Mouse (Mus musculus): Measurements from ENCODE around the gene Arhgef25. TPM values are rescaled to one million over a fixed set of nuclear protein-coding genes. Genes with fewer than 3 reads are reported as not detected.
"Not testable (repeated sequence)": the region's sequence is repeated elsewhere in the genome, so short reads cannot be mapped to it uniquely, and the experiment has no call there.

Arhgef25 gene
- polyA plus RNA-seq, 1 experiment from 2014 or later = 30.3 TPM

DNA sequence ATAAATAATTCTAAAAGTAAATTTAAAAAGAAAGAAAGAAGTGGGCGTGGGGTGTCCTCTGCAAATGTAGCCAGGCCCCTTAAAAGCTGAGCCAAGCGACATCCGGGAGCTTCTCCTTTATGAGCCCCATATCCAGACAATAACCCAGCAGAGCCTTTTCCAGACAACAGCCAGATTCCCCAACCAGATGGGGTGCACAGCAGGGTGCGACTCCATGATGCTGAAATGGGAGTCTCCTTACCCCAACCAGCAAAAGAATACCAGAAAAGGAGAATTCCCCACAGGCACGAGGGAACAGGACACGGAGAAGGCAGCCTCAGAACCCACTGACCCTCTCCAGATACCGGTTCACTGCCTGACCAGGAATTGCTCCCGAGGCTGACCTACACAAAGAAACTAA lies 46.7 kb downstream of the Arhgef25 start:
- Histone ChIP-seq H3K27ac (replicated peaks) (no peak overlapping the region), H3K9ac (no peak overlapping the region), H3K36me3 (no peaks in the 10 kb centered on the region), H3K4me2 (no peak overlapping the region), H3K9me3 (no peaks in the 10 kb centered on the region), H3K4me3 (no peak overlapping the region), H3K27me3 (no peaks in the 10 kb centered on the region), H3K4me1 (replicated peaks) (no peaks in the 10 kb centered on the region)
- no peak for ATAC-seq (ENCODE audit: low FRiP score, low read depth)
- 83% methylated on average over 8 of the region's 8 CpGs for WGBS

DNA sequence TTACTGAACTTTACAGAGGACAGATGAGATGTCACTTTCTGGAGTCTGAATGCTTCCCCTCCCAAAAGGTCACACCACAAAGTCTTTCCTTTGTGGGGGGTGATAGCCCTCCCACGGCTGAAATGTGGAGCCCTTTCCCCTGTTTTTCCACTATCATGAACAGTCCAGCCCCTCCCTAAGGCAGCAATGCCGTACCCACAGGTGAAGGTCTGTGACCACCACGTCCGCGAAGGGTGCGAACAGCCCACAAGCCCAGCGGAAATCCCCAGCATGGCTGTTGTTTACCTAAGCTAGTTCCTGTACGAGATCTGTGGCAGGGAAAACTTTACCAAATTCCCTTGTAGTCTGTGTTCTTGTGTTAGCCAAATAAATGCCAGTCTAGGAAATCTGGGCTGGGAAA lies 48.4 kb downstream of the Arhgef25 start:
- 85% methylated on average over 8 of the region's 8 CpGs for WGBS
- no peak overlapping the region for H3K4me3 ChIP-seq
- H3K9me3 ChIP-seq = no peaks in the 10 kb centered on the region
- no peaks in the 10 kb centered on the region for H3K27me3 ChIP-seq
- H3K4me2 ChIP-seq = no peak overlapping the region
- no peaks in the 10 kb centered on the region for H3K36me3 ChIP-seq
- H3K4me1 ChIP-seq (replicated peaks) = no peaks in the 10 kb centered on the region
- no peak for ATAC-seq (ENCODE audit: low FRiP score, low read depth)
- no peak overlapping the region for H3K9ac ChIP-seq
- no peak overlapping the region for H3K27ac ChIP-seq (replicated peaks)

DNA sequence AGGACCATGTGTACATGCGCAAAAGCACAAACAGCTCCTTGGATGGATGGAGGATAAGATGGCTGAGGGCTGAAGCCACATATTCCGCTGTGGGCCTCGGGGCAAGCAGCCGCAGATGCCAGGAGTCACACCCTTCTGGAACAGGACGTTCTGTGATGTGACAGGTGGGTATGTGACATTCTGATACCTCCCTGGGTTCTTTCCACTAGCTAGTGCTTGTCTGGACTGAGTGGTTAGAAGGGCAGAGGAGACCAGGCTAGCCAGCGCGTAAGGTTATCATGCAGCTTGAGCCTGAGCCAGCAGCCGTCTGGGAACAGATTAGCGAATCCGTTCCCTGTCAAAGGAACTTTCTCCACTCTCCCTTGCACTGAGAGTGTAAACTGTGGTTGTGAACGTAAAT lies 48.9 kb downstream of the Arhgef25 start:
- H3K9ac ChIP-seq = no peak overlapping the region
- no peak overlapping the region for H3K4me3 ChIP-seq
- no peaks in the 10 kb centered on the region for H3K27me3 ChIP-seq
- H3K27ac ChIP-seq (replicated peaks) = no peak overlapping the region
- no peak overlapping the region for H3K4me2 ChIP-seq
- H3K4me1 ChIP-seq (replicated peaks) = no peaks in the 10 kb centered on the region
- no peaks in the 10 kb centered on the region for H3K9me3 ChIP-seq
- no peaks in the 10 kb centered on the region for H3K36me3 ChIP-seq
- WGBS = 92% methylated on average over 11 of the region's 11 CpGs
- no peak for ATAC-seq (ENCODE audit: low FRiP score, low read depth)

DNA sequence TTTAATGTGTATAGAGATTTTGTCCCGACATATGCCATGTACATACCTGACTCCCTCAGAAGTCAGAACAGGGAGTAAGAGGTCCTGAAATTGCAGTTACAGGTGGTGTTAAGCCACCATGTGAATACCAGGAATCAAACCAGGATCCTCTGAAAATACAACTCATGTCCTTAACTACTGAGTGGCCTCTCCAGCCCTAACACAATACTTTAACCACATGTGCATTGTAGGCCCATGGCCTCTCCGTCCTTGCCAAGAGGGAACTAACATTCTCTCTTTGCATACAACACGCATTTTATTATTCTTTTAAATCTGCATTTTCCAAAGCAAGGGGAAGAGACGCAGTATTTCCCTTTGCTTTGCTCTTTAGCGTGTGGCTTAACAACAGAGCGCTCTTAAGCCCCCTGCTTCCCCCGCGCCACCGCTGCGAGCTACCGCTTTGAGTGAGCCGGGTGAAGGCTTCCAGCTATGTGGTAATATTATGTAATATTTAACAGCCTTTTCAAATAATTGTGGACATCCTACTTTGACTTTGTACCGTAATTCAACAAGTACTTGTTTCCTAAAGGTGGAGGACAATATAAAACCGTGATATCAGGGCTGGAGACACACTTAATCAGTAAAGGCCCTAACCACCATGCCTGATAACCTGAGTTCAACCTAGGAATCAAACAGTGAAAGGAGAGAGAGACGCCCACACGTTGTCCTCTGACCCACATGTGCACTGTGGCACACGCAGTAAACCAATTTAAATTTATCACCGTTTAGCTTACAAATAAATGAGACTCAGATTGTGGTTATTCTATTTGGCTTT lies 51.3 kb downstream of the Arhgef25 start:
- Histone ChIP-seq H3K27me3 (no peaks in the 10 kb centered on the region), H3K9ac (no peak overlapping the region), H3K4me3 (no peak overlapping the region), H3K36me3 (no peaks in the 10 kb centered on the region), H3K27ac (replicated peaks) (no peak overlapping the region), H3K4me1 (replicated peaks) (no peaks in the 10 kb centered on the region), H3K9me3 (no peaks in the 10 kb centered on the region), H3K4me2 (no peak overlapping the region)
- no peak for ATAC-seq (ENCODE audit: low FRiP score, low read depth)
- WGBS = 91% methylated on average over 18 of the region's 18 CpGs

DNA sequence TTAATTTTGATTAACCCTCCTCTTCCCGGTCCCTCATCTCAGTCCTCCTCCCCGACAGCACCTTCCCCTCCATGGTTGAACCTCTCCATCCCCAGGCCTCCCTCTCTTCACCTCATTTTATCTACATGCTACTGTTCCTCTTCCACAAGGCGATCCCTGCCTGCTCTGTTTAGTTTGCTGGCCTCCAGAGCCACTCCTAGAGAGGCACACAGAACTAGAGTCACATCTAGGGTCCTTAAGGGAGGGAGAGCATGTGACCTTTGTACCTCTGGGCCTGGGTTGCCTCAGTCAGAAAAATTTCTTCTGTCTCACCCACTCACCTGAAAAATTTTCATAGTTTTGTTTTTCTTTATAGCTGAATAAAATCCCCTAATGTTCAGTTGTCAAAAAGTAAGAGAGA lies 52.0 kb downstream of the Arhgef25 start:
- H3K4me3 ChIP-seq = no peak overlapping the region
- 79% methylated on average over 3 of the region's 3 CpGs for WGBS
- no peaks in the 10 kb centered on the region for H3K27me3 ChIP-seq
- no peaks in the 10 kb centered on the region for H3K9me3 ChIP-seq
- no peak overlapping the region for H3K9ac ChIP-seq
- no peak overlapping the region for H3K4me2 ChIP-seq
- no peak overlapping the region for H3K27ac ChIP-seq (replicated peaks)
- no peaks in the 10 kb centered on the region for H3K36me3 ChIP-seq
- H3K4me1 ChIP-seq (replicated peaks) = no peaks in the 10 kb centered on the region
- ATAC-seq (ENCODE audit: low FRiP score, low read depth) = no peak

DNA sequence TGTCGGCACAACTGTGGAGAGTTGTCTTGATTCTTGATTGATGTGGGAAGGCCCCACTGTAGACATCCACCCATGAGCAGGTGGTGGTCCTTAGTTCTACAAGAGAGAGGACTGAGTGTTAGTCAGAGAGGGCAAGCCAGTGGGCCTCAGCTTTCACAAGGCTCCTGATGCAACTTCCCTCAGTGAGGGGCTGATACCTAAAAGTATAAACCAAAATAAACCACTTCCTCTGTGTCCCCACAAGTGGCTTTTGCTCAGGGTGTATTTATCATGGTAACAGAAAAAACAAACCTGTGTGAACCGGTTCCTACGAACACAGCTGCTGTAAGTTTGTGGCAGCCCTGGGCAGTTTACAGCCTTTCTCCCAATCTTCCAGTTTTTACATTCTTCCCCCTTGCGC lies 53.4 kb downstream of the Arhgef25 start:
- WGBS = 88% methylated on average over 4 of the region's 4 CpGs
- H3K9ac ChIP-seq = no peak overlapping the region
- H3K4me2 ChIP-seq = no peak overlapping the region
- no peaks in the 10 kb centered on the region for H3K27me3 ChIP-seq
- H3K4me1 ChIP-seq (replicated peaks) = no peaks in the 10 kb centered on the region
- no peak overlapping the region for H3K4me3 ChIP-seq
- no peak overlapping the region for H3K27ac ChIP-seq (replicated peaks)
- H3K9me3 ChIP-seq = no peaks in the 10 kb centered on the region
- ATAC-seq (ENCODE audit: low FRiP score, low read depth) = no peak
- no peaks in the 10 kb centered on the region for H3K36me3 ChIP-seq

DNA sequence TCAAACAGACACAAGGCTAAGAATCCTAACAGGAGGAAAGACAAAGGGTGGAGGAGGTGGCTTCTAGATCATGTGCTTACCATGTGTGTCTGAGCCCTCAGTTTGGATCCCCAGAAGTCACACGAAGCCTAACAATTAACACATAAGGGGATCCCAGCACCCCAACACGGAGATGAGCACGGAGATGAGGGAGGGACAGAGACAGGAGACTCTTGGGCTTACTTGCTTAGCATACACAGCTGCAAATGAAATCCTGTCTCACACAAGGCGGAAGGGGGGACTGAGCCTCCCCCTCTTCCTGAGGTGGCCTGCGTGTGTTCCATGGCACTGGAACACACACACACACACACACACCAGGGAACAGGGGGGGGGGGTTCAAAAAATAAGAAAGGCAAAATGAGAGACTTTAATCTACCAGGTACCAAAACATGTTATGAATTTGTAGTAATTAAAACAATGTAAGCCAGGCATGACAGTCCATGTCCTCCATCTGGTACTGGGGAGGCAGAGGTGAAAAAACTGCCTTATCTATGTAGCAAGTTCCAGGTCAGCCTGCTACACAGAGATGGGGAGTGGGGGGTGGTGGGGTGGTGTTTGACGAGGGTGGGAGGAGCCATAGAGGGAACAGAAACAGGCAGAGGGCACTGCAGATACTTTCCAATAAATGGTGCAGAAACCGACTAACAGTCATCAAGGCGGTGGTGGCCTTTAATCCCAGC lies 54.6 kb downstream of the Arhgef25 start:
- Histone ChIP-seq H3K9me3 (no peaks in the 10 kb centered on the region), H3K36me3 (no peaks in the 10 kb centered on the region), H3K27ac (replicated peaks) (no peak overlapping the region), H3K27me3 (no peaks in the 10 kb centered on the region), H3K9ac (no peak overlapping the region), H3K4me1 (replicated peaks) (no peaks in the 10 kb centered on the region), H3K4me2 (no peak overlapping the region), H3K4me3 (no peak overlapping the region)
- ATAC-seq (ENCODE audit: low FRiP score, low read depth) = no peak
- 64% methylated on average over 8 of the region's 8 CpGs for WGBS

DNA sequence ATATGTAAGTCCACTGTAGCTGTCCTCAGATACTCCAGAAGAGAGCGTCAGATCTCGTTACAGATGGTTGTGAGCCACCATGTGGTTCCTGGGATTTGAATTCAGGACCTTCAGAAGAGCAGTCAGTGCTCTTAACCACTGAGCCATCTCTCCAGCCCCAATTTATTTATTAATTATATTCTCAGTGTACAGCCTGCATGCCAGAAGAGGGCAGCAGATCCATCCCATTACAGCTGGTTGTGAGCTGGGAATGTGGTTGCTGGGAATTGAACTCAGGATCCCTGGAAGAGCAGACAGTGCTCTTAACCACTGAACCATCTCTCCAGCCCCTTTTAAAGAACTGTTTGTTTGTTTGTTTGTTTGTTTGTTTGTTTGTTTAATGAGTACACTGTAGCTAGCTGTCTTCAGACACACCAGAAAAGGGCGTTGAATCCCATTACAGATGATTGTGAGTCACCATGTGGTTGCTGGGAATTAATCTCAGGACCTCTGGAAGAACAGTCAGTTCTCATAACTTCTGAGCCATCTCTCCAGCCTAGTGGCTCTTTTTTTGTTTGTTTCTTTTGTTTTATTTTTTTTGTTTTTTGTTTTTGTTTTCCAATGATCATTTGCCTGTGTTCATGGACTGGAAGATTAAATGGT lies 55.4 kb downstream of the Arhgef25 start:
- WGBS = 86% methylated on average over 3 of the region's 3 CpGs
- not testable (repeated sequence) for H3K4me1 ChIP-seq (replicated peaks); H3K36me3 ChIP-seq; H3K27me3 ChIP-seq; H3K9ac ChIP-seq; ATAC-seq (ENCODE audit: low FRiP score, low read depth); H3K4me2 ChIP-seq; H3K9me3 ChIP-seq; H3K27ac ChIP-seq (replicated peaks); H3K4me3 ChIP-seq

Other genes with a start within 250 kb of the Arhgef25 start
- 19.0 and 19.4 TPM in 2 replicates for gene Ctdsp2, start 211.4 kb downstream of the Arhgef25 start, polyA plus RNA-seq (2015; fragmentation: Nextera tagmentation; extraction: Ambion mirVana)
- 4.2 and 11.6 TPM in 2 replicates for gene Avil, start 189.4 kb downstream of the Arhgef25 start, polyA plus RNA-seq (2015; fragmentation: Nextera tagmentation; extraction: Ambion mirVana)
- gene Tsfm, start 159.2 kb downstream of the Arhgef25 start, polyA plus RNA-seq (2015; fragmentation: Nextera tagmentation; extraction: Ambion mirVana) = 61.6 and 64.7 TPM in 2 replicates
- gene Mettl1, start 148.7 kb downstream of the Arhgef25 start, polyA plus RNA-seq (2015; fragmentation: Nextera tagmentation; extraction: Ambion mirVana) = 22.8 and 25.1 TPM in 2 replicates
- 0.14 and 0.22 TPM in 2 replicates for gene Eef1akmt3, start 148.6 kb downstream of the Arhgef25 start, polyA plus RNA-seq (2015; fragmentation: Nextera tagmentation; extraction: Ambion mirVana)
- 0.21 and 0.26 TPM in 2 replicates for gene Cyp27b1, start 141.8 kb downstream of the Arhgef25 start, polyA plus RNA-seq (2015; fragmentation: Nextera tagmentation; extraction: Ambion mirVana)
- gene March9, start 129.9 kb downstream of the Arhgef25 start, polyA plus RNA-seq (2015; fragmentation: Nextera tagmentation; extraction: Ambion mirVana) = 7.3 and 8.4 TPM in 2 replicates
- gene Cdk4, start 126.5 kb downstream of the Arhgef25 start, polyA plus RNA-seq (2015; fragmentation: Nextera tagmentation; extraction: Ambion mirVana) = 743 and 831 TPM in 2 replicates
- gene Tspan31, start 119.8 kb downstream of the Arhgef25 start, polyA plus RNA-seq (2015; fragmentation: Nextera tagmentation; extraction: Ambion mirVana) = 120 and 123 TPM in 2 replicates
- 4.0 and 4.9 TPM in 2 replicates for gene Agap2, start 114.8 kb downstream of the Arhgef25 start, polyA plus RNA-seq (2015; fragmentation: Nextera tagmentation; extraction: Ambion mirVana)
- 125 and 130 TPM in 2 replicates for gene Os9, start 69.0 kb downstream of the Arhgef25 start, polyA plus RNA-seq (2015; fragmentation: Nextera tagmentation; extraction: Ambion mirVana)
- 54.0 and 74.6 TPM in 2 replicates for gene B4galnt1, start 24.9 kb downstream of the Arhgef25 start, polyA plus RNA-seq (2015; fragmentation: Nextera tagmentation; extraction: Ambion mirVana)
- gene Slc26a10, start 9.4 kb downstream of the Arhgef25 start, polyA plus RNA-seq (2015; fragmentation: Nextera tagmentation; extraction: Ambion mirVana) = 0.91 and 1.0 TPM in 2 replicates
- 240 and 266 TPM in 2 replicates for gene Dtx3, start 5.6 kb upstream of the Arhgef25 start, polyA plus RNA-seq (2015; fragmentation: Nextera tagmentation; extraction: Ambion mirVana)
- gene Pip4k2c, start 21.5 kb upstream of the Arhgef25 start, polyA plus RNA-seq (2015; fragmentation: Nextera tagmentation; extraction: Ambion mirVana) = 19.1 and 19.6 TPM in 2 replicates
- gene Kif5a, start 73.3 kb upstream of the Arhgef25 start, polyA plus RNA-seq (2015; fragmentation: Nextera tagmentation; extraction: Ambion mirVana) = 110 and 114 TPM in 2 replicates
- 336 and 350 TPM in 2 replicates for gene Dctn2, start 76.3 kb upstream of the Arhgef25 start, polyA plus RNA-seq (2015; fragmentation: Nextera tagmentation; extraction: Ambion mirVana)
- 16.1 and 17.5 TPM in 2 replicates for gene Mbd6, start 98.9 kb upstream of the Arhgef25 start, polyA plus RNA-seq (2015; fragmentation: Nextera tagmentation; extraction: Ambion mirVana)
- 115 and 118 TPM in 2 replicates for gene Mars, start 121.7 kb upstream of the Arhgef25 start, polyA plus RNA-seq (2015; fragmentation: Nextera tagmentation; extraction: Ambion mirVana)
- 0.86 and 1.5 TPM in 2 replicates for gene Arhgap9, start 131.9 kb upstream of the Arhgef25 start, polyA plus RNA-seq (2015; fragmentation: Nextera tagmentation; extraction: Ambion mirVana)
- gene Gli1, start 151.9 kb upstream of the Arhgef25 start, polyA plus RNA-seq (2015; fragmentation: Nextera tagmentation; extraction: Ambion mirVana) = 1.6 and 2.0 TPM in 2 replicates
- gene Inhbe, start 164.3 kb upstream of the Arhgef25 start, polyA plus RNA-seq (2015; fragmentation: Nextera tagmentation; extraction: Ambion mirVana) = 0.09 TPM in 1 of 2 replicates, not detected in the other
- gene Inhbc, start 180.3 kb upstream of the Arhgef25 start, polyA plus RNA-seq (2015; fragmentation: Nextera tagmentation; extraction: Ambion mirVana) = not detected in 2 replicates
- gene R3hdm2, start 190.2 kb upstream of the Arhgef25 start, polyA plus RNA-seq (2015; fragmentation: Nextera tagmentation; extraction: Ambion mirVana) = 38.8 and 41.9 TPM in 2 replicates

Measured in hindbrain, embryonic 15.5 days (tissue).